Mouse (Mus musculus) liver, embryonic 11.5 days (tissue): ENCODE measurements at regions not wholly inside any gene's neighbourhood (a gene's known extent, or its start where the extent isn't known, plus 50 kb on each side); places are given as distances from the start of the nearest gene placed in this dataset.

Experiments used
- ATAC-seq: fragments of 200-750 bp; cut with Nextera tagmentation; replicated peaks from 2 replicates; pipeline ENCODE4 v1.8.0; 2017; ENCODE audit warnings: moderate number of reproducible peaks, mild to moderate bottlenecking, moderate TSS enrichment, moderate library complexity; ENCODE audit not compliant: low FRiP score
- DNase-seq: peaks from one replicate; pipeline ENCODE4 v3.0.0-alpha.2; 2017; ENCODE audit warnings: low spot score
- H3K27ac ChIP-seq: fragments of 300-500 bp; sonication (generic); 2 replicates; pipeline ENCODE4 v1.5.1; 2014; ENCODE audit warnings: mild to moderate bottlenecking, low read depth, low read length, control low read depth
- H3K27me3 ChIP-seq: fragments of 300-500 bp; sonication (generic); replicated peaks from 2 replicates; pipeline ENCODE4 v1.6.1; 2014; ENCODE audit warnings: low read length, mixed read lengths; ENCODE audit not compliant: control insufficient read depth, insufficient read depth
- H3K36me3 ChIP-seq: fragments of 300-500 bp; sonication (generic); 2 replicates; pipeline ENCODE4 v1.6.1; 2014; ENCODE audit warnings: mild to moderate bottlenecking, low read length, moderate library complexity, mixed read lengths; ENCODE audit not compliant: control insufficient read depth, insufficient read depth
- H3K4me1 ChIP-seq: fragments of 300-500 bp; sonication (generic); replicated peaks from 2 replicates; pipeline ENCODE4 v1.6.1; 2014; ENCODE audit warnings: low read length, mixed read lengths; ENCODE audit not compliant: control insufficient read depth, insufficient read depth
- H3K4me2 ChIP-seq: fragments of 300-500 bp; sonication (generic); 2 replicates; pipeline ENCODE4 v1.6.1; 2014; ENCODE audit warnings: mild to moderate bottlenecking, control low read depth, moderate library complexity
- H3K4me3 ChIP-seq: fragments of 300-500 bp; sonication (generic); 2 replicates; pipeline ENCODE4 v1.5.1; 2014; ENCODE audit warnings: low read depth, low read length, control low read depth
- H3K9ac ChIP-seq: fragments of 300-500 bp; sonication (generic); 2 replicates; pipeline ENCODE4 v1.6.1; 2014; ENCODE audit warnings: low read depth, low read length, control low read depth
- H3K9me3 ChIP-seq: fragments of 300-500 bp; sonication (generic); 2 replicates; pipeline ENCODE4 v1.6.1; 2016; ENCODE audit warnings: low read length, inconsistent platforms, mixed read lengths; ENCODE audit not compliant: control insufficient read depth
- WGBS: fragments of 180-500 bp; shearing (Covaris S2); extraction: QIAGEN DNeasy Blood & Tissue Kit; methylation state at CpG from one replicate; pipeline ENCODE4 v1.1.7; 2014; 5-methylcytosine and 5-hydroxymethylcytosine counted together

DNA sequence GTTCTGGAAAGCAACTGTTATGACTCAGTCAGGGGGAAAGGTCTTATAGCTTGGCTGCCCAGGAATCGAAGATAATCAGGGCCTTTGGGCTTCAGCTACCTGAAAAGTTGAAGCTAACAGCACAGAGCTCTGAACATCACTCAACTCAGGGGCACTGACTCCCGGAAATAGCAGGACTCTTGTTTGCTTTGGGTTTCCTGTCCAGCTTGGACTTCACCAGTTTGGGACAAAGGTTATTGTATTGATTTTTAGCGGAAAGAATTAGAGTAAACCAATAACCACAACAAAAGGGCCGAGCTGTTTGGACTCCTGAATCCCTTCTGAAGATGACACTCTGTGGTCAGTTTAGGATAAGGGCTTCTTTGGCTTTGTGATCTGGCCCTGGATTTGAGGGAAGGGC is 53.4 kb upstream of the Sall1 start:
- no peaks in the 10 kb centered on the region for H3K4me1 ChIP-seq
- no peaks in the 10 kb centered on the region for H3K27me3 ChIP-seq
- ATAC-seq (no peak), DNase-seq (no peak)
- H3K9me3 ChIP-seq: no peaks in the 10 kb centered on the region
- H3K4me2 ChIP-seq: no peak overlapping the region
- 0 out of 2 replicates have a peak overlapping the region, but pooled peaks have one; percentile 11 for H3K27ac ChIP-seq
- H3K9ac ChIP-seq: no peak overlapping the region
- no peak overlapping the region for H3K4me3 ChIP-seq
- no peaks in the 10 kb centered on the region for H3K36me3 ChIP-seq
- 65% methylated on average over 4 of the region's 4 CpGs for WGBS
